Mouse (Mus musculus) bone marrow, adult 2 months (tissue): ENCODE data around the gene Ehmt1.

Source experiments
- CTCF ChIP-seq: fragments of 200-500 bp; IDR thresholded peaks from 2 replicates; pipeline ENCODE4 v1.5.1; 2011; ENCODE audit warnings: low read length, control low read depth; ENCODE audit not compliant: control insufficient read depth, insufficient read depth
- POLR2A ChIP-seq: fragments of 200-500 bp; IDR thresholded peaks from 2 replicates; pipeline ENCODE4 v1.6.1; 2011; ENCODE audit warnings: low read depth, mild to moderate bottlenecking, control low read depth, low read length, borderline replicate concordance; ENCODE audit not compliant: control insufficient read depth

DNA sequence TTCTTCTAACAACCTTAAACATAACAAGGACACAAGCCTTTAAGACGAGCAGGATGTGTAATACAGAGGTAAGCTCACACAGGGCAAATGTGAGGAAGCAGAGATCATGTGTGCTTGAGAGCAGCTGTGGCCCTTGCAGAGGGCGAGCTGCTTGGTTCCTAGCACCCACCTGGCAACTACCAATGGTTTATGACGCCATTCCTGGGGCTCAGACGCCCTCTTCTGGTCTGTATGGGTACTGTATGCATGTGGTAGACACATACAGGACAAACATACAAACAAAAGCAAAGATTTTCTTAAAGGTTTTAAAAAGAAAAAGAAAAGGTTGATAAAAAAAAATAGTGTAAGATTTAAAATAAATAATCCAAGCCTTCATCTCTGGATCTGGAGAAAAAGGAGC is 138.2 kb downstream of the Ehmt1 start:
- TF ChIP-seq POLR2A = no peak
- no peak for TF ChIP-seq CTCF
